Mouse (Mus musculus): ENCODE results near the gene Dnajb14. TPM values are rescaled to one million over a fixed set of nuclear protein-coding genes. Genes with fewer than 3 reads are reported as not detected.

The Dnajb14 gene
- polyA plus RNA-seq, 1 experiment from 2014 or later = 11.2 TPM

DNA sequence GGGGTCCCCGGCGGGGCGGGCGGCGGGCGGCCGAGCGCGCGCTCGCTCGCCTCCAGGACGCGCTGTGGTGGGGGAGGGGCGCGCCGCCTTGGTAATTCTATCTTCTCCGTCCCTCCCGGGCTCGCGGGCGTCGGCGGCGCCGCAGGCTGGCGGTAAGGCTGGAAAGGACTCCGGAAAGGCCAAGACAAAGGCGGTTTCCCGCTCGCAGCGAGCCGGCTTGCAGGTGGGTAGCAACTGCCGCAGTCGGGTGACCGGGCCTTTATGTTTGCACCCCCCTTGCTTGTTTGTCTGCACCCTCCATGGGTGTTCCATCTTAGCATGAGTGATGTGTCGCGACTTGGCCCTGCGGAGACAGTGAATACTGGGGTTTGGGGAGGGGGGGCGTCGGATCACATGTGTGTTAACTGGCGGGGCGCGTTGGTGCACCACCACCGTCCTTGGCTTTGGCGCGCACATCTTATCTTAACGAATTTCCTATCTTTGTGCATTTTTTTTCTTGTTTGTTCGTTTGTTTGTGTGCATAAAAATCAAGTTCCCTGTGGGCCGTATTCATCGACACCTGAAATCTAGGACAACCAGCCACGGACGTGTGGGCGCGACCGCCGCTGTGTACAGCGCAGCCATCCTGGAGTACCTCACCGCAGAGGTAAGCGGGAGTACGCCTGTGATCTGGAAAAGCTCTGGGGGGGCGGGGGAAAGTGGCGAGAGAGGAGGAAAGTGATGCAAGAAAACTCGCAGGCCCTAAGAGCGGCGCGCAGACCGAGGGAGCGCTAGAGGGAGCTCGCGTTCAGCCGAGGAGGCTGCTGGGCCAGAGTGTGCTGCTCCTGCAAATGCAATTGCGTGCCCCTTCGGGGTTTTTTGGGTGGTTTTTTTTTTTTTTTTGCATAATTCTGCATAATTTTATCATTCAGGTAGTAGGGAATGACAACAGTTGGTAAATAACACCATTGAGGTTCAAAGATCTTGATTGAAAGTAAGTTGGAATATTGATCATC is 2.2 kb upstream of the Dnajb14 start:
- peak; percentile 57 for ATAC-seq (ENCODE audit: low FRiP score)
- Histone ChIP-seq H3K27ac (peak overlapping the region; percentile 99), H3K4me1 (peaks cover 24% of the 10 kb centered on the region), H3K9me3 (no peaks in the 10 kb centered on the region), H3K27me3 (no peaks in the 10 kb centered on the region), H3K4me2 (peak overlapping the region; percentile 53), H3K36me3 (replicated peaks) (peaks cover 9% of the 10 kb centered on the region), H3K4me3 (replicated peaks) (peak overlapping the region; percentile 89), H3K9ac (peak overlapping the region; percentile 98)
- under 1% methylated on average over 63 of the region's 74 CpGs for WGBS

DNA sequence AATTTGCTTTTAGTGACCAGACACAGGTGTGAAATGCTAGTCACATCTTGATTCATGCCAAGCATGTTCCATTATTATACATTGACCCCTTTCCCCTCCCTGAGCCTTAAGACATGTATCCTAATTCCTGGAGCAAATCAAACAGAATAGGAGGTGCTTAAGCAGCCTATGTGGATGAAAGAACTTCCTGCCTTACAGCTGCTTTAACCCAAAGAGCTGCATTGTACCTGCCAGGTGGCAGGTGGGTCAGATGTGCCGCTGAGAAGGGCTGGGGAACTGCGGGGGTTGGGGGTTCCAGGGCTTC is 390 bp upstream of the Dnajb14 start:
- Histone ChIP-seq H3K4me2 (peak overlapping the region; percentile 78), H3K9me3 (no peaks in the 10 kb centered on the region), H3K4me3 (replicated peaks) (peak overlapping the region; percentile 66), H3K4me1 (peaks cover 24% of the 10 kb centered on the region), H3K27ac (peak overlapping the region; percentile 98), H3K36me3 (replicated peaks) (peaks cover 9% of the 10 kb centered on the region), H3K27me3 (no peaks in the 10 kb centered on the region), H3K9ac (peak overlapping the region; percentile 91)
- WGBS = 0% methylated on average over 2 of the region's 2 CpGs
- no peak for ATAC-seq (ENCODE audit: low FRiP score)

- H3K9me3 ChIP-seq = no peaks in the 10 kb centered on the region
- H3K27me3 ChIP-seq = no peaks in the 10 kb centered on the region
- H3K4me2 ChIP-seq = peak overlapping the region; percentile 78
- no peak for ATAC-seq (ENCODE audit: low FRiP score)
- peaks cover 9% of the 10 kb centered on the region for H3K36me3 ChIP-seq (replicated peaks)
- 2% methylated on average over 25 of the region's 26 CpGs for WGBS
- H3K4me3 ChIP-seq (replicated peaks) = peak overlapping the region; percentile 66
- H3K4me1 ChIP-seq = peaks cover 22% of the 10 kb centered on the region
- peak overlapping the region; percentile 98 for H3K27ac ChIP-seq
- peak overlapping the region; percentile 91 for H3K9ac ChIP-seq
Observed at GRCm38 (mm10) chr3:137868094-137868913, 829 bp downstream of the Dnajb14 start.

- Histone ChIP-seq H3K4me1 (peaks cover 18% of the 10 kb centered on the region), H3K27ac (no peak overlapping the region), H3K9me3 (no peaks in the 10 kb centered on the region), H3K36me3 (replicated peaks) (peaks cover 9% of the 10 kb centered on the region), H3K4me2 (no peak overlapping the region), H3K4me3 (replicated peaks) (no peak overlapping the region), H3K9ac (no peak overlapping the region), H3K27me3 (no peaks in the 10 kb centered on the region)
- ATAC-seq (ENCODE audit: low FRiP score) = no peak
- WGBS = 91% methylated on average over 9 of the region's 9 CpGs
Observed at GRCm38 (mm10) chr3:137869395-137869794, 1.9 kb downstream of the Dnajb14 start.

- Histone ChIP-seq H3K27me3 (no peaks in the 10 kb centered on the region), H3K4me2 (no peak overlapping the region), H3K4me3 (replicated peaks) (no peak overlapping the region), H3K27ac (no peak overlapping the region), H3K4me1 (no peaks in the 10 kb centered on the region), H3K36me3 (replicated peaks) (peaks cover 3% of the 10 kb centered on the region; the same call in 1 of the 2 replicates), H3K9ac (no peak overlapping the region), H3K9me3 (no peaks in the 10 kb centered on the region)
- ATAC-seq (ENCODE audit: low FRiP score) = no peak
- 80% methylated on average over 3 of the region's 3 CpGs for WGBS
Observed at GRCm38 (mm10) chr3:137879313-137879712, 11.8 kb downstream of the Dnajb14 start.

GRCm38 (mm10) chr3:137880109-137880748 is 12.8 kb downstream of the Dnajb14 start:
- Histone ChIP-seq H3K9me3 (no peaks in the 10 kb centered on the region), H3K36me3 (replicated peaks) (peaks cover 3% of the 10 kb centered on the region; the same call in 1 of the 2 replicates), H3K9ac (no peak overlapping the region), H3K4me3 (replicated peaks) (no peak overlapping the region), H3K27me3 (no peaks in the 10 kb centered on the region), H3K27ac (no peak overlapping the region), H3K4me1 (no peaks in the 10 kb centered on the region), H3K4me2 (no peak overlapping the region)
- ATAC-seq (ENCODE audit: low FRiP score) = no peak
- 76% methylated on average over 4 of the region's 4 CpGs for WGBS

GRCm38 (mm10) chr3:137881093-137881492 is 13.6 kb downstream of the Dnajb14 start:
- Histone ChIP-seq H3K36me3 (replicated peaks) (peaks cover 3% of the 10 kb centered on the region; the same call in 1 of the 2 replicates), H3K9me3 (no peaks in the 10 kb centered on the region), H3K27ac (no peak overlapping the region), H3K4me2 (no peak overlapping the region), H3K4me1 (no peaks in the 10 kb centered on the region), H3K9ac (no peak overlapping the region), H3K27me3 (no peaks in the 10 kb centered on the region), H3K4me3 (replicated peaks) (no peak overlapping the region)
- no peak for ATAC-seq (ENCODE audit: low FRiP score)
- WGBS = 94% methylated on average over 5 of the region's 5 CpGs

- 59% methylated on average over 7 of the region's 7 CpGs for WGBS
- peaks cover 9% of the 10 kb centered on the region; the same call in 1 of the 2 replicates for H3K4me1 ChIP-seq
- peaks cover 7% of the 10 kb centered on the region; the same call in 1 of the 2 replicates for H3K36me3 ChIP-seq (replicated peaks)
- H3K4me2 ChIP-seq = no peak overlapping the region
- H3K27me3 ChIP-seq = no peaks in the 10 kb centered on the region
- no peak overlapping the region for H3K27ac ChIP-seq
- H3K9me3 ChIP-seq = no peaks in the 10 kb centered on the region
- no peak overlapping the region for H3K4me3 ChIP-seq (replicated peaks)
- no peak overlapping the region for H3K9ac ChIP-seq
- ATAC-seq (ENCODE audit: low FRiP score) = no peak
Observed at GRCm38 (mm10) chr3:137887961-137888360, 20.5 kb downstream of the Dnajb14 start.

DNA sequence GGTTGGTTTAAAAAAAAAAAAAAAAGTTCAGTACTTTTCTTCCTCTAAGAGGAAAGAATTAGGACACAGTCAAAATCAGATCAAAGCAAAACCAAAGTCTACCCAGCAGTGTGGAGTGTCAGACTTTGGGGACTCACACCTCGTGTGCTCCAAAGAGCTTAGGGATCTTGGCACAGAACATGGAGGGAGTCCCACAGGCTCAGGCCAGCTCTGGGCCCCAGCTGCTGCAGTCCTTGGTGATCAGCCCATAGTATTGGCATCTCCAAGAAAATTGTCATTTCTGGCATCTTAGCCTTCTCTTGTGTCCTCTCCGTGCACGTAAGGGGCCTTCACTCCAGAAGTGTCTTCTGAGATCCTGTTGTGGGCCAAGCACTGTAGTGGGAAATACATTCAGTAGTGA is 23.6 kb downstream of the Dnajb14 start:
- Histone ChIP-seq H3K9me3 (no peaks in the 10 kb centered on the region; the same call in 1 of the 2 replicates), H3K4me2 (no peak overlapping the region), H3K36me3 (replicated peaks) (peaks cover 19% of the 10 kb centered on the region), H3K4me3 (replicated peaks) (no peak overlapping the region), H3K27me3 (no peaks in the 10 kb centered on the region), H3K9ac (no peak overlapping the region), H3K4me1 (peaks cover 9% of the 10 kb centered on the region; the same call in 1 of the 2 replicates), H3K27ac (no peak overlapping the region)
- no peak for ATAC-seq (ENCODE audit: low FRiP score)
- 85% methylated on average over 3 of the region's 3 CpGs for WGBS

DNA sequence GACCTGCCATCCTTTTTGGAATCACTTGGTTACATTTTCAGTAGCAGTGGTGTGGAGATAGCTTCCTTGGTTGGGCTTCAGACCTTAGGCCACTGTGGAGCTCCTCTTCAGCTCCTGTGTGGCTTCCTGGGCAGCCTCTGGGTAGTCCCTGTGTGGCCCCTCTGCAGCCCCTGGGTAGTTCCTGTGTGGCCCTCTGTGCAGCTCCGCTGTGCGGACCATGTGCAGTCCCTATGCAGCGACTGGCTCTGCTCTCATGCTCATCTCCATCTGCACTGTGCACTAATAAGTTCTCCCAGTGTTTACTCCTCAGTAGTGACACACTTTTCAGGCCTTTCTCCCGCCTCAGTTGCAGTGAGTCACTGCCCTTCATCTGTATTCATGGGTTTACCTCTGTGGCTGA is 24.6 kb downstream of the Dnajb14 start:
- Histone ChIP-seq H3K4me1 (peaks cover 9% of the 10 kb centered on the region; the same call in 1 of the 2 replicates), H3K36me3 (replicated peaks) (peaks cover 19% of the 10 kb centered on the region), H3K9me3 (no peaks in the 10 kb centered on the region; the same call in 1 of the 2 replicates), H3K27ac (no peak overlapping the region), H3K4me3 (replicated peaks) (no peak overlapping the region), H3K4me2 (no peak overlapping the region), H3K27me3 (no peaks in the 10 kb centered on the region), H3K9ac (no peak overlapping the region)
- ATAC-seq (ENCODE audit: low FRiP score) = peak; percentile 27; the same call in 1 of the 2 replicates
- 78% methylated on average over 4 of the region's 4 CpGs for WGBS

- no peak overlapping the region for H3K9ac ChIP-seq
- 0 out of 2 replicates have a peak, but pooled peaks cover under 1% of the 10 kb centered on the region for H3K4me1 ChIP-seq
- no peak overlapping the region for H3K4me3 ChIP-seq (replicated peaks)
- no peak for ATAC-seq (ENCODE audit: low FRiP score)
- no peak overlapping the region for H3K27ac ChIP-seq
- H3K4me2 ChIP-seq = no peak overlapping the region
- WGBS = 85% methylated on average over 4 of the region's 4 CpGs
- H3K9me3 ChIP-seq = no peaks in the 10 kb centered on the region; the same call in 1 of the 2 replicates
- no peaks in the 10 kb centered on the region for H3K27me3 ChIP-seq
- H3K36me3 ChIP-seq (replicated peaks) = peaks cover 19% of the 10 kb centered on the region
Observed at GRCm38 (mm10) chr3:137893789-137894188, 26.3 kb downstream of the Dnajb14 start.

DNA sequence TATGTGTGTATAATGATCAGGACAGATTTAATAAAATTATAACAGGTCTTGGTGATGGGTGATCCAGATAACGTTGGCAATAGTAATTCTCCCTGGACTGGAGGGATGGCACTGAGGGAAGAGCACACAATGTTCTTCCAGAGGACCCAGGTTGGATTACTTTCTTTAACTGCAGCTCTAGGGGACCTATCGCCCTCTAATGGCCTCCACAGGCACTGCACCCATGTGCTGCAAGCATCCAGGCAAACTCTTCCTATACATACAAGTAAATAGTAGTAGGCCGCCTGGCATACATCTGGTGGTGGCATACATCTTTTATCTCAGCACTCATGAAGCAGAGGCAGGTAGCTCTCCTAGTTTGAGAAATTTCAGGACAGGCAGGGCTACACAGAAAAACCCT is 27.7 kb downstream of the Dnajb14 start:
- Histone ChIP-seq H3K9ac (no peak overlapping the region), H3K9me3 (no peaks in the 10 kb centered on the region; the same call in 1 of the 2 replicates), H3K4me3 (replicated peaks) (no peak overlapping the region), H3K4me2 (no peak overlapping the region), H3K27ac (no peak overlapping the region), H3K4me1 (no peaks in the 10 kb centered on the region), H3K27me3 (no peaks in the 10 kb centered on the region), H3K36me3 (replicated peaks) (peaks cover 11% of the 10 kb centered on the region)
- 86% methylated on average over 3 of the region's 3 CpGs for WGBS
- no peak for ATAC-seq (ENCODE audit: low FRiP score)

Data from forebrain, embryonic 12.5 days (tissue).